Mouse (Mus musculus) layer of hippocampus, adult 9-11 months (tissue): Measurements from ENCODE around the gene Krt14.
"Not testable (repeated sequence)": the region's sequence is repeated elsewhere in the genome, so short reads cannot be mapped to it uniquely, and the experiment has no call there.

Experiments used
- DNase-seq: peaks from one replicate; pipeline ENCODE4 v3.0.0; 2022

The Krt14 gene

DNA sequence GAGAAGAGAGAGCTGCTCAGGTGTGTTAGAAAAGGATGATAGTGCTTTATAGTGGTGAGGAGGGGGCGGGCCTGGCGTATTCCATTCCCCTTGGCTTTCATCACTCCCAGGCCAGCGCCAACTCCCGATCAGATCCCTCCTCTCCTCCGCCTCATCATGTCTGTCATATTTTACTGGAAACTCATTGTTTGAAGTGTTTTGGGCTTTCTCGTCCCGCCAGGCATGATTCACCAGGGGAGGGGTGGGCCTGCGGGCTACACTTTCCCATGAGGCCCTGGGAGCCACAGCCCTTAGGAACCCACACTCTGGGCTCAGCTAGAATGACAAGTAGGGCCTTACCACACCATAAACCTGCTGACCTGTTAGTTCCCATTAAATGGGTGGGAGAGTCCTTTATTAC, at the start of gene Krt14:
Gene Krt14 (minus strand): TSS at position 51 of the 400 bp plus-strand sequence.
- DNase-seq = no peak

DNA sequence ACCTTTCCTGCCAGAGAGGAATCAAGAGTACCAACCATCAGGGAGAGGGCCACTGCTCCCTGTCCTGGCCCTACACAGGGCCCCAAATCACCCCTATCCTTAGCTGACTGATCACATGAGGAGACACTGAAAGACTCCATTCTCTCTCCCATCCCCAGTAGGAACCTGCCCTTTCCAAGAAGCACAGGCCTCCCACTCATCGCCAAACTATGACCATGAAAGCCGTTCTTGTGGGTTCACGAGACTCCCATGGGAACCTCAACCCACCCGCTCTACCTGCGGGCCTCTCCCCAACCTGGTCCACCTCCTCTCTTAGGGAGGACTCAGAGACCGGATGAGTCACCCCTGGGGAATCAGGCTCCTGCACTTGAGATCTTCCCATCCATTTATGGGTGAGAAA, 48.2 kb upstream of the Krt14 start:
- DNase-seq = no peak

DNA sequence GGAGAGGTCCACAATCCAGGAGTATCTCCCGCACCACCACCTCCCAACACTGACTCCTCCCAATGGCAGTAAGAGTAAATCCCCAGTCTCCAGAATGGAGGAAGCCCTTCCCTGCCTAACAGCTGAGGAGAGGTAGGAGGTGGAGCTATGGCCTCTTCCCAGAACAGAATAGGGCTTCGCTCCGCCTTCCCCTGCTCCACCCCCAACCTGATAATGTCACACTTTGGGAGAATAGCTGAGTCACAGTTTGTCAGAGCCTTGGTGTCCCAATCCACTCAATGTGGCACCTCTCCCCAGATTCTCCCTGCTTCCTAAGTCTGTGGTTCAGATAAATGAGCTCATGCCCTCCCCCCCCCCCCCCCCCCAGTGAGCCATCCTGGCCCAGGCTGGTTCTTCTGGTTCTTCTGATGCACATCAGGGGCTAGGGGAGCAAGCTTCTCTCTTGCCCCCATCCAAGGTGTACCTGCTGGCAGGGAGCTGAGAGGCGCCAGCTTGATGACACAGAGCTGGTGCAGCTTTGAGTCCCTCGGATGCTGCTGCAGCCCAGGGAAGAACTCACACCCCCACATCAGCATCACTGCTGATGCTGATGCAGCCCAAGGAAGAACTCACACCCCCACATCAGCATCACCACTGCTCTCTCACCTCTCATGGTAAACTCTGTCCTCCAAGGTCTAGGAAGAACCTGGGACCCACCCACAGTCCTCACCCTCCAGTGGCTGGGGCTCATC, 47.2 kb upstream of the Krt14 start:
- no peak for DNase-seq

DNA sequence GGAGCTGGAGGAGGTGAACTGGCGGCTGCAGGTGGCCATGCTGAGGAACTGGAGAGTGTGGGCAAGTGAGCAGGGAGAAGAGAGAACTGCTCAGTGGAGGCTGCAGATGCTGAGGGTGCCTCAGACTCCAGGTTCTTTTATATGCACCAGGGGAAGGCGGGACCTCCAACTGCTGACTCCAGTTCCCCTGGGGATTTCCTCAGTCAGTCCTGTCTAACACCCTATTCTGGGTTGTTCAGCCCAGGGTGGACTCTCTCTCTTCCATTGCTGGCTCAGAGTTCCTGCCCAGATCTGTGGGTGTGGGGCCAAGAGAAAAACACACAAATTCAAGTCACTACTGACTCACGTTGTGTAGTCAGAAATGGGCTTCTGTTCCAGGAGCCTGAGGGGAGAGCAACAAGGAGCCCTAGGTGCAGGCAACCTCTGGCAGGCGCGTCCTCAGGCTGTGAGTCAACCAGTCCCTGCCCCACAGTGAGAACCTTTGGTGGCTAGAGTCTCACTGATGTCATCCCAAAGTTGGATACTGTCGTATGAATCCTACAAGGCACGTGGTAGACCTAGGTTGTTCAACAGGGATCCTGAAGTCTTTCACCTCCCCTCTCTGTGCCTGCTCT, 41.6 kb upstream of the Krt14 start, which contains the start of gene Krt16:
Gene Krt16 (minus strand): TSS at position 51 of the 614 bp plus-strand sequence.
- no peak for DNase-seq

DNA sequence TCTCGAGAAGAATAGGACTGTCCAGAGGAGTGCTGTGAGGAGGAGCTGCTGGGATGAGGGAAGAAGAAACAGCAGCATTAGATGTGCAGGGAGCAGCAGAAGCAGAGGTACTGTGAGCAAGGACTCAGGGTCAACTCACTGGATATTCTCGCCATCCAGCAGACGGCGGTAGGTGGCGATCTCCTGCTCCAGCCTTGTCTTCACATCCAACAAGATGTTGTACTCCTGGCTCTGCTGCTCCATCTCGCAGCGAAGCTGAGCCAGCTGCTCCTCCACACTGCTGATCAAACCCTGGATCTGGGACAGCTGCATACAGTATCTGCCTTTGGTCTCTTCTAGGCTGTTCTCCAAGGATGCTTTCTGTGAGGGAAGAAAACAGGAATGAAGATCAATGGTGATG, 39.1 kb upstream of the Krt14 start:
- DNase-seq = not testable (repeated sequence)

DNA sequence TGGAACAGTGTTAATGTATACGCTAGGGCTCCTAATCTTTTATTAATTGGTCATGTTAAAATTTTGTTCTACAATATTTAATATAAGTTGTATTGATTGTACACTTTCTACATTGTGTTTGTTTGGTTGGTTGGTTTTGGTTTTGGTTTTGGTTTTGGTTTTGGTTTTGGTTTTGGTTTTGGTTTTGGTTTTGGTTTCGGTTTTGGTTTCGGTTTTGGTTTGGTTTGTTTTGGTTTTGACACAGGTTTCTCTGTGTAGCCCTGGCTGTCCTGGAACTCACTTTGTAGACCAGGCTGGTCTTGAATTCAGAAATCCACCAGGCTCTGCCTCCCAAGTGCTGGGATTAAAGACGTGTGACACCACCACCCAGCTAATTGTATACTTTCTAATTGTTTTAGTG, 32.9 kb upstream of the Krt14 start:
- not testable (repeated sequence) for DNase-seq

DNA sequence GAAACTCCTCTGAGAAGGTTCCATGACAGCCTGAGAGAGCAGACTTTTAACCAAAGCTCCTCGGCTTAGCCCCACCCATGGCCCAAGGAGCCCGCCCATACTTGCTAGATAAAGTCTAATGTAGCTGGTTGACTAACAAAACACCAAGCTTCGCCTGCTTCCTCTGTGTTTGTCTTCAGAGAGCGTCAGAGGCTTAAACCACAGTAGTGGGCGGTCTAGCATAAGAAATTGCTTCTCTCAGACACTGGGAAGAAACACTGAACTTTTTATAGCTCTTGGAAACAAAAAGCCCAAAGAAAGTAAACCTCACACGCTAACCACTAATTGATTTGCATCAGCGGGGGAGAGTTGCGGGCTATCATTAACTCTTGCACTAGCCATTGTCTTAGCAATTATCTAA, 14.4 kb upstream of the Krt14 start:
- DNase-seq = no peak

DNA sequence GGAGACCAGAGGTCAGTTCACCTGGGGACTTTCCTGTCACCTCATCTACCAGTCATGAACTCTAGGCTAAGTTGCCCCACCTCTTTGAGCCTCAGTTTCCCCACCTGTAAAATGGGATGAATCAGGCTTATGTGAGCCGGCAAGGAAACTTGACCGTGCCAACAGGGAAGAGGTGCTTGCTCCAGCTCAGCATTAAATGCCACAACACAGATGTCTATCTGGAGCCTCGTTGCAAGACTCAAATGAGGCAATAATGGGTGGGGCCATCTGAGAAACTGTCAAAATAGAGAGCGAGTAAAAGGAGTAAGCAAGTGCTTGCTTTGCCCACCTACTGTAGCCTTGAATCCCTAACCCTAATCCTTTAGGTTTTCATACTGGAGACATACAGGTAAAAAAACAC, 12.0 kb upstream of the Krt14 start:
- DNase-seq = no peak

DNA sequence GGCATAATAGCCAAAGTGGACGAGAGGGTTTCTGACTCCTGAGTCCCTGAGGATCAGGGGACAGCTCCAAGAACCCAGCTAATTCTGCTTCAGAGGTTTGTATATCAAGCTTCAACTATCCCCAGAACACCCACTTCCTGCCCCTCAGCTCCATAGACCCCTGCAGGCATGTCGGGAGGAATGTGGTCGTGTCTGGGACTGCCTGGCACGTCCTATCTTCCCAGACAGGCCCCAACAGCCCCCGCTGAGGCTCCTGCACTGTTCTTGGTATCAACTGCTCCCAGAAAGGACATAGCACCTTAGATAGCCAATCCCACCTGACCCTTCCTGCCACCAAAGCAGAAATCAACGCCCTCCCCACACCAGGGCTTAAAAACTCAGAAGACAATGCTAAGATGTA, 1.2 kb upstream of the Krt14 start:
- no peak for DNase-seq

DNA sequence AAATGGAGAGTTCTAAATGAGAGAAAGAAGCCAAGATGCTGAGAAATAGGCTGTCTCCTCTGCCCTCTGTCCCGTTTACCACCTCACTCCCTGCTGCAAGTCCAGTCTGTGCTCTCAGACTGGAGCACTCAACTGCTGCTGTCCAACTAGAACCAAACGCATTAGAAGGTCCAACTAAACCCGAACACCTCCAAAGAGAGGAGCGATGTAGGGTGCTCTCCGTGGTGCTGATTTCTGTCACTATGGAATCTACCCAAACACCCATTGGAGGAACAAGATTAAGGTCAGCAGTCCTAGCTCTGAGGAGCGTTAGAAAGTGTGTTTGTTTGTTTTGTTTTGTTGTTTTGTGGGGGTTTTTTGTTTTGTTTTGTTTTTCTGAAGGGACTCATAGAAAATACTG, 3.9 kb downstream of the Krt14 start:
- no peak for DNase-seq

DNA sequence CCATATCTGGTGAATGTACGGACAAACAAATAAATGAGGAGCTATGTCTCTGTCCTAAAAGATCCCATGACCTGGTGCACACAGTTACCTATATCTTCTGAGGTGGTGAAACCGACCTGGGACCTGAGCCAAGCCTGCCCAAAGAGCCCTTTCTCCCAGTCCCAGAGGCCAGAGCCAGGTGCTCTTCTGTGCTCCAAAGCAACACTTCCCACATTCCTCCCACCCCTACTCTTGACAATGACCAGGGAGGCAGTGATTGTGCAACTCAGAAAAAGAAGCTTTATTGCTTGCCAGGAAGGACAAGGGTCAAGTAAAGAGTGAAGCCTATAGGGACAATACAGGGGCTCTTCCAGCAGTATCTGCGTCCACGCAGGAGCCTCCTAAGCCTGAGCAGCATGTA, 4.4 kb downstream of the Krt14 start:
- no peak for DNase-seq

DNA sequence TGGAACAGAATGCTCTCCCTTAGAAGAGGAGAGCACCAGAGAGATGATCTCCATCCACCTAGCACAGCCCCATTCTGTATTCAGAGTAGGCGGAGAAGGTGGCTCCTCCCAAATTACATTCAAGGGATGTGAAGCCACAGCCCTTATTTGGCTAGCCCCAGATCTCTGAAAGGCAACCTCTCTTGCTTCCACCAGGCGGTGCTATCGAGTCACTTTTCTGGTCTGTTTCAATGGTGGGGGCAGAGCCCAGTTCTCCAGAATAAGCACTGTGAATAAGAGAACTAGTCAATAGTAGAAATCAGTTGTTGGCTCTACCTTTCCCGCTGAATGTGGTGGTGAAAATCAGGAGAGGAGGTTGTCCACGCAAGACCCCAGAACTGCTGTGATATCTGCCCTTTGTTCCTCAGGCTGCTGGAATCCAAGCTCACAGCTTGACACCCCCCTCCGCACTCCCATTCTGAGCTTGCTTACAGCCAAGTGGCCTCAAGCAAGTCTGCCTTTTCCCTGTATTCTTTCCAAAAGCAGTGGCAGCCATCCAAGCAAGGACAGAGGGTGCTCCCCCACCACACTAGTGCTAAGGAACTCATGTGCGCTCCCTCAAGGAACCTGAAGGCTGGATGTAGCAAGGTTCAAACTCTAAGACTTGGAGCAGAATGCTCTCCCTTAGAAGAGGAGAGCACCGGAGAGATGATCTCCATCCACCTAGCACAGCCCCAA, 7.1 kb downstream of the Krt14 start:
- peak; percentile 39 for DNase-seq

DNA sequence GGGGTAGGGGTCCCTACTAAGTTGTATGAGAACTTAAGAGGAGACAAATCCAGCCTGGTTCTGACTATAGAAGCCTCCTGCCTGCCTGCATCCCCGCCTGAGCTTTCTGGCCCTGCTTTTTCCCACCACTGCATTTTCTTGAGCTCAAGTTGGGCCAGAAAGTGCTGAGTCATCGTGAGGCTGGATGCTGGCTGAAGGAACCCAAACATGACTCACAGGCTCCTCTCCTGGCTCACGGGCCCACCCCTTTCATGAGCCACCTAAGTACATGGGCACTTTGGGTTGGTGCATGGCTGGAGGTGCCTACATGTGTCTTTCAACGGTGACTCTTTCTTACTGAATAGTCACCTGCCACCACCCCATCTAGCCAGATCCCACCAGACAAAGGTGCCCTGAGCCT, 8.7 kb downstream of the Krt14 start:
- peak; percentile 28 for DNase-seq

DNA sequence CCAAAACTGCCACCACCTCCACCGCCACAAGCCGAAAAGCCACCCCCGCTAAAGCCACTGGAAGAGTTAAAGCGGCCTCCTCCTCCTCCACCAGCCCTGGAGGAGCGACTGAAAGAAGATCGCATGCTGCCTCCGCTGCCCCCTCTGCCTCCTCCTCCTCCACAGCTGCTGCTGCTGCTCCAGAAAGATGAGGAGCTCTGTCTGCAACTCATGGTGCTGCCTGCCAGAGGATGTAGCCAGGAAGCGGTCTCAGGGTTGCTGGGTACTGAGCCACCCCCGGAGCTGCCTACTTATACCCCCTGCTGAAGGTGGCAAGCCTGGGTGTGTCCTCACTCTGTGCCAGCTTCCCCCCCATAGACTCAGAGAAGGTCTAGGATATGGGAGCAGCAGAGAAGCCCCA, 14.4 kb downstream of the Krt14 start, which contains the start of gene Krt9:
Gene Krt9 (minus strand): TSS at position 255 of the 400 bp plus-strand sequence.
- peak; percentile 42 for DNase-seq

DNA sequence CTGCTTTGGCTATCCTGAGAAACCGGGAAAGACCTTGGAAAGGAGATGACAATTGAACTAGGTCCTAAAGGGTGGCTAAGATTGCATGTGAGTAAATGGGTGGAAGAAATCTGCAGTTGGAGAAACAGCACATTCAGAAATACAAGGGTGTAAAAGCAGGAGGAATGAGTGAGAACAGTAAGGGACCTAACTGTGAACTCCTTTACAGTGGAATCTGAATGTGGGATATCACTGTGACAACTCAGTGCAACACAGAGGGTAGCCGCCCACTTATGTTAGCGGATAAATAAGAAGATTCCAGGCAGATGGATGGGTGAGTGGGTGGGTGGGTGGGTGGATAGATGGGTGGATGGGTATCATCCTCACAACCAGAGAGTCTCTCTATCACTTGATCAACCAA, 15.5 kb downstream of the Krt14 start:
- no peak for DNase-seq

DNA sequence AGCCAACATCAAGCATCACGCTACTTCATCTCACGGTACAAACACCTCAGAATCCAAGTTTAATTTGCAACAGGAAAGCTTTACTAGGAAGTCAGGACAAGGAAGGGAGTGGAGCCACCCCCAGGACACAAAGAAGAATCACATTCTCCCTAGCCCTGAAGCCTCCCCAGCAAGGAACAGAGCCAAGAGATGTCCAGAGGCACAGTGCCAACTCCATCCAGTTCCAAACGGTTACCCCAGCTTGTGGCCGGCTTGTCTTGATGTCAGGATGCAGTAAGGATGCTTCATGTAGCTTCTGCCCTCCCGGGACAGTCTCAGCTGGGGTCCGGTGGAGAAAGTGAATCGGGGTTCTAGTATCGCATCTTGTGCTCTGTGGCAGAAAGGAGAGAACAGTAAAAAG, 20.6 kb downstream of the Krt14 start:
- no peak for DNase-seq

DNA sequence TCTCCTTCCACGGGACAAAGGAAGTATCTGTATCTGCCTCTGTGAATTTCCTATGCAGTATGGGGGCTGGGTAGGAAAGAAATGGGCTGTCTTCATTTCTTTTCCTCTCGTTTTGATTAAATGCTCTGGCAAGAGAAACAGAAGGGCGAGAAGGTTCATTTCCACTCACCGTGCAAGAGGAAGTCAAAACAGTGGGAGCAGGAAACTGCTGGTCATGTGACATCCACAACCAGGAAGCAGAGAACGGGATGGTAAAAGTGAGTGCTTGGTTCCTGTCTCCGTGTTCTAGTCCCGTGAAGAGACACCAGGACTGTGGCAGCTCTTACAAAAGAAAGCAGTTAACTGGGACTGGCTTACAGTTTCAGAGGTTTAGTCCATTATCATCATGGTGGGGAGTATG, 25.6 kb downstream of the Krt14 start:
- no peak for DNase-seq

DNA sequence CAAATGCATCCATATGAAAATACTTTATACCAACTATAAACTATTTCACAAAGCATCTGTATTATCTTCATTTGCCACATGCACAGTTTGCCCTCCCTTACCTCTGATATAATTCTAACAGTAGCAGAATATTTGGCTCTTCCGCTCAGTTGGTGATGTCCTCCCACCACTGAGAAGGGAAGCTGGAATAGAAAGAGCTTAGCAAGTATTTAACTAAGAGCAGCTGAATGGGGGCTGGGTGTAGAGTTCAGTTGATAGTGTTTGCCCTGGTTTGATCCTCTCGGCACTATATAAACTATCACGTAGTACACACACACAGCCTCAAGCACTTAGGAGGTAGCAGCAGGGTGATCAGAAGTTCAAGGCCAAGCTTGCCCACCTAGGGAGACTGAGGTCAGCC, 28.1 kb downstream of the Krt14 start:
- DNase-seq = peak; percentile 15

DNA sequence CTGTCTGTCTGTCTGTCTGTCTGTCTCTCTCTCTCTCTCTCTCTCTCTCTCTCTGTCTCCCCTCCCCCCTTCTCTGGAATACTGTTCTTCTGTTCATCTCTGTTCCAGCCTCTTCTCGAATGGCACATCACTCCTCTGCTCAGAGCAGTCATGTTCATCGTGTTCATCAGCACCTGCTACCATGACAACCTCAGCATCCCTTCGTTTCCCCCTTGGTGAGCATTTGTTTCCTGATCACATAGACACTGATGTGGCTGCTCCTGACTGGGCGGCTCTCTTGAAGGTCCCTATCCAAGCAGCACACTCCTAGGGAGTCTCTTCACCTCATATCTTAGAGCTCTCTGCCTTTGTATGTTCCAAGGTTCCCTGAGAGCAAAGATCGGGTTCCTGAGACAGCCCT, 29.0 kb downstream of the Krt14 start:
- peak; percentile 54 for DNase-seq

DNA sequence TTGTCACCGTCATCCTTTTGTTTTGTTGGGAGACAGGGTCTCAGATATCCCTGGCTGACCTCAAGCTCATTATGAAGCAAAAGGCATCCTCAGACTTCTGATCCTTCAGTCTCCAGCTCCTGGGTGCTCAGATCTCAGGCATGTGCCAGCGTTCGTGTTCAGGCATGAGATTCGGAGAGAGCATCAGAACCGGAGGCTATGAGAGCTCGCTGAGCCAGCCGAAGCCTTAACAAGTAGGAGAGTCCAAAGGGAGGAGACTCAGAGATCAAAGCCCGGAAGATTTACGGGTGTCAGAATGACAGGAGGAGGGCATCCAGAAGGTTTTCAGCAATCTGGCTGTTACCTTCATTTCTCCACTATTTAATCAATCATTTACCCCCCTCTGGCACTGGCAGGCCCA, 30.6 kb downstream of the Krt14 start:
- no peak for DNase-seq

DNA sequence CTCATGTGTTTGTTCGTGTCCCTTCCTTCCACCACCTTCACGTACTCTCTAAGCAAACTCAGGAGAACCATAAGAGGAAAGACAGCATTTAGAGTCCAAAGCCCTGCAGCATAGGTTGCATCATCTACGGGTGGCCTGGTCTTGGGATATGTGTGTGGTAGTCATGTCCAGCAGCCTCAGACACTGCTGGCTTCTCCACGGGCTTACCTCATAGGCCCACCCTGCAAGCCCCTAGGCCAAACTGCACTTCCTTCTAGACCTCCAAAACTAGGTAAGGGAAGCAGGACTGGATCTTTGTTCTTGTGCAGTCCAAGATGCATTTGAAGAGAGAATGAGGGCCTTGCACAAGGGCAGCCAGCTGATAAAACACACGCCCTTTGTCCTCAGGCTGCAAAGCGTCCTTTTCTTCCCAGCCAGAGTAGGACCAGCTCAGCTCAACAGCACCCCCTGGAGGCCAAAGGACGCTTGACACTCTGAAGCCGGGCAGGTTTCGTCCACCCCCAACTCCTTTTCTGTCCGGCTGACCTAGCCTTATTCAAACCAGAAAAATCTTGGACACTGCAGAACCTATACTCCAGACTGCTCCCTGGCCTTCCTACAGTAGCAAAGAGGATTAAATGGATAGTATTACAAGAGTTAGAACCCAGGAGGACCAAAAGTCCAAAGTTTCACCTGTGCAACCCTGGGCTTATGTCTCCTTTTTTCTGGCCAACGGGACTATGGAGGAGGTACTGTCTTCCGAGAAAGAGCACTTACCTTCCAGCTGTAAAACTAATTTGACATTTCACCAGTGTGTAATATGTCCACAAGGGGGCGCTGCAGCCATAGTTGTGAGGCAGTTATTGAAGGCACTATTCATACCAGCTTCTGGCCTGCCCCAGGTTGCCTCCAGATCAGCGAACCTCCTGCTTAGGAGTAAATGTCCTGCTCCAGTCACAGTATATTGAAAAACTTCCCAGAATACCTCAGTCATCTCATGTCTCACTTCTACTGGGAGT, 38.3 kb downstream of the Krt14 start:
- DNase-seq = peak; percentile 54

DNA sequence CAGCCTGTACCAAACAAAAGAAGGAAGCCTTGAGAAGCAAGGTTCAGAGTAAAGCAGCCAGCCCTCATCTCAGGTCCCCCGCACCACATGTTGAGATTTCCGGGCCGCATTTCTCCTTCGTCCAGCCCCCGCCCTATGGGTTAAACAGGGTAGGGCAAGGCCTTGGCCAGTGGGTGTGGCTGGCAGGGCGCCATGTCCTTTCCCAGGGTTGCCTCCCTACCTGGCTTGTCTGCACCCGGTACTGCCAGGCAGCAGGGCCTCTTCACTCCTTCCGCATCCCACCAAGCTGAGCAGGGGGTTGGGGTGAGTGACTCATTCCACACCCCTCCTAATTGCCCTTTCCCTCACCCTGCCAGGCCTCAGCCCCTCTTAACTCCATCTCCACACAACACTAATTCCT, 39.3 kb downstream of the Krt14 start:
- DNase-seq = no peak

DNA sequence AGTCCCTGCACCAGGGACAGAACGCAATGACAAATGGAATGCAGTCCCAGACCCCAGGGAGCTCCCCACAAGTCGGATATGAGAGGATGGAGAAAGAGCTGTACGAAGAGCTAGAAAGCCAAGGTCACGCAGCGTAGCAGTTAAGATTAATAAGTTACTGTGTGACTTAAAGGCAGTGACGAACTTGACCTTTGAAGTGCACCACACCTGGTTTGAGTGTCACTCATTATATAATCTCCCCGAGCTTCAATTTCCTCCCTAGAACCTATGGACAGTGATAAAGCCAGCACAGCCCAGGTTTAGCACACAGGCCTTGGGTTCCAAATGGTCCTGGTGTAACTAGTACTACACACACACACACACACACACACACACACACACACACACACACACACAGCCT, 43.0 kb downstream of the Krt14 start:
- no peak for DNase-seq
